ENCODE assay signal across 31 mouse cellular contexts in the genomic region with DNA sequence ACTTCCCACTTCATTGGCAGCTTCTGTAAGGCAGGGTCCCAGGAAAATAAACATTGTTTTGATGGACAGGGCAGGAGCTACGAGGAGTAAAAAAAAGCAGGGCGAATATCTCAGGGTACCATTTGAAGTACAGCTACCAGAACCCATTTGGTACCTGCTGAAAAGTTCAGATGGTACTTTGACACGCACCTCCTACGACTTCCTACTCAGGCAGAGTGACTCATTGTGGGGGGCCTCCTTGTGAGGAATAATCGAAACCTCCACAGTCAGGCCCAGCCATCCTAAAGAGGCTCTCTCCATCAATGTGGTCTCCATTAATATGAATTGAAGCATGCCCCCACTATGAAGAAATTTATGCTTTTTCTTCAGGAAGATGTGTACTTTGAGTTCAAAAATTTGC. TPM values are rescaled to one million over a fixed set of nuclear protein-coding genes. Genes with fewer than 3 reads are reported as not detected.
DNase-seq lines count a peak whose midpoint lies in the region; ATAC-seq and TF ChIP-seq lines count a peak whose summit lies in the region.
"Had no signal": no experiment of that assay in that cellular context is flagged by ENCODE, and none has a peak within 500 bp of the region (broad histone marks: within the 10 kb centered on the region; RNA-seq: fewer than 3 reads in every experiment).

No protein-coding gene starts in this region.

- H3K4me2 ChIP-seq in hindbrain, embryonic 11.5 days (replicated peaks; ENCODE audit: low read depth, low read length): no peak overlapping the region
- H3K4me2 ChIP-seq: embryonic facial prominence, embryonic 13.5 days; forebrain, embryonic 12.5 days; forebrain, embryonic 15.5 days; heart, embryonic 12.5 days; heart, embryonic 15.5 days; hindbrain, embryonic 12.5 days; hindbrain, embryonic 15.5 days had no signal

- WGBS in hindbrain, embryonic 11.5 days: 88% methylated on average over 5 of the region's 5 CpGs

- TF ChIP-seq CTCF in gastrocnemius, adult 2 months (IDR thresholded peaks at IDR 0.05): no peak

- intact Hi-C loops in gastrocnemius, adult 2 months (cut with DNase I): no loop called here

- peak; percentile 65 for ATAC-seq in CD4-positive, CD25-positive, alpha-beta regulatory T cell, adult 4 months
- no peak for ATAC-seq in hindbrain, embryonic 11.5 days (ENCODE audit: low FRiP score)
- ATAC-seq: forebrain, embryonic 15.5 days; intestine, embryonic 16.5 days had no signal

- no peaks in the 10 kb centered on the region for H3K9me3 ChIP-seq in hindbrain, embryonic 11.5 days (ENCODE audit: control insufficient read depth, low read length)
- H3K9me3 ChIP-seq: embryonic facial prominence, embryonic 10.5 days; embryonic facial prominence, embryonic 13.5 days; forebrain, embryonic 12.5 days; forebrain, embryonic 15.5 days; heart, embryonic 12.5 days; heart, embryonic 15.5 days; hindbrain, embryonic 12.5 days; hindbrain, embryonic 15.5 days had no signal

- H3K27ac ChIP-seq in gastrocnemius, adult 2 months: peak overlapping the region; percentile 71
- no peak overlapping the region for H3K27ac ChIP-seq in hindbrain, embryonic 11.5 days (ENCODE audit: low read depth, low read length)
- H3K27ac ChIP-seq: embryonic facial prominence, embryonic 10.5 days; embryonic facial prominence, embryonic 13.5 days; forebrain, embryonic 12.5 days; forebrain, embryonic 15.5 days; heart, embryonic 15.5 days; hindbrain, embryonic 12.5 days; hindbrain, embryonic 15.5 days had no signal

- H3K4me3 ChIP-seq in gastrocnemius, adult 2 months: no peak overlapping the region
- H3K4me3 ChIP-seq in hindbrain, embryonic 11.5 days (ENCODE audit: low read depth, low read length): no peak overlapping the region
- H3K4me3 ChIP-seq: embryonic facial prominence, embryonic 10.5 days; embryonic facial prominence, embryonic 13.5 days; erythroblast, embryonic 14.5 days; forebrain, embryonic 12.5 days; forebrain, embryonic 15.5 days; heart, embryonic 12.5 days; heart, embryonic 15.5 days; hindbrain, embryonic 12.5 days; hindbrain, embryonic 15.5 days had no signal

- H3K9ac ChIP-seq in hindbrain, embryonic 11.5 days (ENCODE audit: low read depth, low read length): no peak overlapping the region
- H3K9ac ChIP-seq: embryonic facial prominence, embryonic 13.5 days; forebrain, embryonic 12.5 days; forebrain, embryonic 15.5 days; heart, embryonic 12.5 days; heart, embryonic 15.5 days; hindbrain, embryonic 12.5 days; hindbrain, embryonic 15.5 days had no signal

- no peak for DNase-seq in gastrocnemius, adult 2 months
- no peak for DNase-seq in gastrocnemius, postnatal 4 days (ENCODE audit: low spot score in 2 of 2)
- peak; percentile 34 for DNase-seq in induced T-regulatory cell, adult 2 months (ENCODE audit: low read depth)
- no peak for DNase-seq in hindbrain, embryonic 11.5 days (ENCODE audit: low spot score)
- DNase-seq in thymus, postnatal 14 days: no peak
- DNase-seq: adrenal gland, postnatal 10 days; adrenal gland, postnatal 36 days; cerebellum, adult 11 months; cerebellum, adult 8-10 months; cerebellum, postnatal 10 days; cerebellum, postnatal 36 days; embryo, embryonic 11 days; gastrocnemius, postnatal 10 days; gastrocnemius, postnatal 36 days; heart, adult 11 months; heart, postnatal 10 days; heart, postnatal 36 days; kidney, adult 18-20 months had no signal

- no peaks in the 10 kb centered on the region for H3K36me3 ChIP-seq in hindbrain, embryonic 11.5 days (ENCODE audit: control insufficient read depth, insufficient read depth, low read length)
- H3K36me3 ChIP-seq: embryonic facial prominence, embryonic 10.5 days; forebrain, embryonic 12.5 days; forebrain, embryonic 15.5 days; heart, embryonic 12.5 days; heart, embryonic 15.5 days; hindbrain, embryonic 12.5 days; hindbrain, embryonic 15.5 days had no signal

- H3K4me1 ChIP-seq in hindbrain, embryonic 11.5 days (replicated peaks; ENCODE audit: control insufficient read depth, insufficient read depth, low read length): no peaks in the 10 kb centered on the region
- H3K4me1 ChIP-seq: embryonic facial prominence, embryonic 10.5 days; embryonic facial prominence, embryonic 13.5 days; forebrain, embryonic 12.5 days; forebrain, embryonic 15.5 days; heart, embryonic 12.5 days; heart, embryonic 15.5 days; hindbrain, embryonic 12.5 days; hindbrain, embryonic 15.5 days had no signal

- no peaks in the 10 kb centered on the region; the same call in 1 of the 2 replicates for H3K27me3 ChIP-seq in hindbrain, embryonic 11.5 days (ENCODE audit: control insufficient read depth, insufficient read depth, low read length)
- H3K27me3 ChIP-seq: forebrain, embryonic 12.5 days; forebrain, embryonic 15.5 days; heart, embryonic 12.5 days; heart, embryonic 15.5 days; hindbrain, embryonic 15.5 days had no signal

RNA-seq across cellular contexts. Expression of a gene that starts 9.2 kb away (rescaled TPM):
- under 1 TPM; 0.41 to 0.42 TPM for total RNA-seq in gastrocnemius, adult 2 months (2021)
- 1 to 10 TPM; 2.9 to 4.4 TPM for total RNA-seq in gastrocnemius, postnatal 4 days (2021)
- polyA plus RNA-seq in CD4-positive, CD25-positive, alpha-beta regulatory T cell, adult 4 months (2017; shearing (Covaris generic)): 10 to 100 TPM; 39.1 to 41.9 TPM
- polyA plus RNA-seq in hindbrain, embryonic 11.5 days (2014; fragmentation: Nextera tagmentation; extraction: Ambion mirVana): 2.9 and 3.4 TPM in 2 replicates
- total RNA-seq: ES-E14 had no signal
- polyA plus RNA-seq: erythroblast, embryonic 14.5 days had no signal

RNA-seq across cellular contexts. Expression of a gene that starts 38.5 kb away (rescaled TPM):
- total RNA-seq in gastrocnemius, adult 2 months (2021): not detected
- total RNA-seq in gastrocnemius, postnatal 4 days (2021): not detected
- polyA plus RNA-seq in CD4-positive, CD25-positive, alpha-beta regulatory T cell, adult 4 months (2017; shearing (Covaris generic)): under 1 TPM in 1 of 2 experiments, not detected in 1; 0.12 TPM
- 0.45 and 0.57 TPM in 2 replicates for polyA plus RNA-seq in hindbrain, embryonic 11.5 days (2014; fragmentation: Nextera tagmentation; extraction: Ambion mirVana)
- total RNA-seq: adrenal gland, adult 18-20 months; adrenal gland, postnatal 10 days; ES-E14; gastrocnemius, postnatal 10 days; gastrocnemius, postnatal 36 days; heart, postnatal 10 days; heart, postnatal 36 days had no signal
- polyA plus RNA-seq: erythroblast, embryonic 14.5 days had no signal
